Mouse (Mus musculus): Measurements from ENCODE around the gene Rab7. TPM values are rescaled to one million over a fixed set of nuclear protein-coding genes. Genes with fewer than 3 reads are reported as not detected.

The Rab7 gene
- total RNA-seq (2023) = 135 TPM

DNA sequence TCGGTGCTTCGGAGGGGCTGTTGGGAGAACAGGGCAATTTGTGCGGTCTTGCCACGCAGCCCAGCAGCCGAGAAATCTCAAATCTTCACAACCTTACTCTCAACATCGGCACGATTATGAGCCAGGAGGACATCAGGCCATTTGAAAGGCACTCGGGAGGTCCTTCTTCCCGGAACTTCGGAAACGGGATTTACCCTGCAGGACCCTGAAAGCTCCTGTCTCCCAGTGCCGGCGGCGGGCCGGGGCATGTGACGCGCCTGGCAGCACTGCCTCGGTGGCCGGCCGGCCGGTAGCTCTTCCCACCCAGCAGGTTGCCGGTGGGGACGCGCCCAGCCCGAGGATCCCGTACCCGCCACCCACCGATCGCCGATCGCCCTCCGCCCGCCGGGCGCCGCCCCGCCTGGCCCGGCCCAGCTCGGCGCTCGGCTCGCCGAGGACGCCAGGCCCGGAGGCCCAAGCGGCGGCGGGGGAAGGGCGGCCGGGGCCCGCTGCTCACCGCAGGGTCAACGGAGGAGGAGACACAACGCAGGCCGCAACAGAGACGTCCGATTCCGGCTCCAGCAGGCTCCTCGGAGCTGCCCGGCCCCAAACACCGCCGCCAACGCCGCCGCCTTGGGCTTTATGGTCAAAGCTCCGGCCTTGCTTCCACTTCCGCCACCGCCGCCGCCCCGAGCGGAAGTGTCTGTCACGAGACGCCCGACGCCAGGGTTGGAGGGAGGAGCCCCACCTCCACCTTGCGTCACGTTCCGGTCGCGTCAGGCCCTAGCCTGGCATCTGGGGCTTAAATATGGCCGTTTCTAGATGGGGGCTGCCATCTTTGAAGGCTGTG is at the start of gene Rab7:
Gene Rab7, minus strand, starts transcription at position 694 of the 829 bp plus-strand sequence.

GRCm38 (mm10) chr6:88084278-88085151 is 39.4 kb upstream of the Rab7 start, which contains the start of gene Rpn1:
Gene Rpn1 (plus strand): TSS chr6:88084482.

DNA sequence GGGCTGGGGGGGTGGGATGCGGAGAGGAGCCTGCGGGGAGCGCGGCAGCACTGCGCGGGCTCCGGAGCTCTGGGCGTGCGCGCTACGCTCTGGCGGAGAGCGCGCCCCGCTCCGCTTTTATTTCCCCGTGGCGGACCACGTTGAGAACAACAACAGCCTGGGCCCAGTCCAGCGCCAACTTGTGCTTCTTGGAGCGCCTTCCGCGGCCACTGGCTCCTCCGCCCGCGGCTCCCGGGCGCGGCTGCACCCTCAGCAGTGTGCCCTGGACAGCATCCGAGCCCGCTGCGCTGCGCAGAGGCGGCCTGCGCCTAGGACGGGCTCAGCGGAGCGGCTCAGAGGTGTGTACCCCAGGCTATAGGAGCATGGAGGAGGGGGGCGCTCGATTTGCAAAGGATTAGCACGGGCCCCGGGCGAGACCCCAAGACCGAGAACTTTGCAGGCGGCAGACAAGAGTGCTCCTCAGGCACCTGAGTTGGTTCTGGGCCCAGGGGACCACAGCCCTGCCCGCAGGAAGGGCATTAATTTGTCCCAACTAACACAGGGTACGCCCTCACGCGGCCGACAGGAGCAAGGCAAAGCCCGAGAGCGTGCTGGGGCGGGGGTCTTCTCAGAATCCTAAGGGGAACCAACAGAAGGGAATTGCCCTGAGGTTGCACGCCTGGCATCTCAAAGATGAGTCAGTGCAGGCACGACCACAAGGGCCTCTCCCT is 63.4 kb downstream of the Rab7 start, which contains the start of gene H1fx:
Gene H1fx, minus strand, starts transcription at position 91 of the 710 bp plus-strand sequence.

Other genes starting within 250 kb of the Rab7 start
- 29.6 TPM for gene Rab43, start 233.1 kb downstream of the Rab7 start, total RNA-seq (2023)
- 5.3 TPM for gene Gm45140, start 209.5 kb downstream of the Rab7 start, total RNA-seq (2023)
- gene Isy1, start 206.5 kb downstream of the Rab7 start, total RNA-seq (2023) = 107 TPM
- 547 TPM for gene Cnbp, start 194.2 kb downstream of the Rab7 start, total RNA-seq (2023)
- 166 TPM for gene Copg1, start 157.5 kb downstream of the Rab7 start, total RNA-seq (2023)
- 34.9 TPM for gene Hmces, start 131.3 kb downstream of the Rab7 start, total RNA-seq (2023)
- not detected for gene H1fx, start 63.6 kb downstream of the Rab7 start, total RNA-seq (2023)
- 79.9 TPM for gene Rpn1, start 39.2 kb upstream of the Rab7 start, total RNA-seq (2023)
- 0.65 TPM for gene Gata2, start 148.6 kb upstream of the Rab7 start, total RNA-seq (2023)
- gene Dnajb8, start 177.0 kb upstream of the Rab7 start, total RNA-seq (2023) = not detected

Measured in CD4-positive naive resting alpha-beta T cell, adult 57 days (primary cell).